Mouse (Mus musculus): ENCODE measurements around the gene Ubr2. TPM values are rescaled to one million over a fixed set of nuclear protein-coding genes. Genes with fewer than 3 reads are reported as not detected.

Gene Ubr2
- polyA plus RNA-seq, 2 experiments from 2014 or later, result 14.1 to 20.1 TPM

DNA sequence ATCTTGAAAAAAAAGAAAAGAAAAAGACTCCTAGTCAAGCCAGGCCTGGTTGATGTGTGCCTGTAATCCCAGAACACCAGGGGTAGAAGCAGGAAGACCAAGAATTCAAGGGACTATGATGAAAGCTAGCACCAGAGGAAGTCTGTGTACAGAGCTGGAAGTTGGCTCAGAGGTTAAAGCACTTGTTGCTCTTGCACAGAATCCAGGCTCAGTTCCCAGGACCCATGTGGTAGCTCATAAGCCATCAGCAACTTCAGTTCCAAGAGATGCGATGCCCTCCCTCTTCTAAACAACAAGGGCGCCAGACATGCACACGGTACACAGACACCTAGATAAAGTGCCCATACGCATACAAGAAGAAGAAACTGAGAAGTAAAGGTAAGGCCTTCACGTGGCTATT is 8.0 kb downstream of the Ubr2 start:
- no peak for ATAC-seq

DNA sequence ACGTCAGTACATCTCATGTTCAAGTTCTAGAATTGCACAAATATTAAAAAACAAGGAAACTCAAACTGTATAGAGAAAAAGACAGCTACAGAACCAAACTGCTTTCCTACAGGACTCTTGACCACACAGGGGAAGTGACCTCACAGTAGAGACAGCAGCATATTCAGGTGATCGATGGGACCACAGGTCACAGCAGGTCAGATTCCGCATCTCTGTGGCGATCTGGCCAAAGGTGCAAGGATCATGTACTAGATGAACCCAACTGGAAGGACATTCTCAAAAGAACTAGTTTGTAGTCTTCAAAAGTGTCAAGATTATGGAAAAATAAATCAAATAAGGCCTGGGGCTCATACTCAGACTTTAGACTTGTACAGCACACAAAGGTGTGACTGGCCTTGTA is 11.5 kb downstream of the Ubr2 start:
- no peak for ATAC-seq

DNA sequence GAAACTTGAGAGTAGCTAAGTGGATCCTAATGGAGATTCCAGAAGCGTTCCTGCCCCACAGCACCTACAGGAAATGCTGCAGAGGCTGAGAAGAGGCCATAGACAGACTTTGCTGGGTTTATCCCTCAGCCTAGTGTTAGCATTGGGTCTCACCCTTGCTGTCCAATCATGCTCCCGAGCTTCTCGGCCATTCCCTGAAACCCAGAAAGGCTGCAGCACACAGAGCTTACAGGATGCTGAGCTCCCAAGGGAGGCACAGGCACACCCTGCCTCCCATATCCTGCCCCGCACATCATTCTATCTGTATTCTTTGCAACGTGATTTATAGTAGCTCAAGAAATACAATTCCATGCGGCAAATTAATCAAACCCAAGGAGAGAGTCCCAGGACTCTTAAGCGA is 13.9 kb downstream of the Ubr2 start:
- no peak for ATAC-seq

DNA sequence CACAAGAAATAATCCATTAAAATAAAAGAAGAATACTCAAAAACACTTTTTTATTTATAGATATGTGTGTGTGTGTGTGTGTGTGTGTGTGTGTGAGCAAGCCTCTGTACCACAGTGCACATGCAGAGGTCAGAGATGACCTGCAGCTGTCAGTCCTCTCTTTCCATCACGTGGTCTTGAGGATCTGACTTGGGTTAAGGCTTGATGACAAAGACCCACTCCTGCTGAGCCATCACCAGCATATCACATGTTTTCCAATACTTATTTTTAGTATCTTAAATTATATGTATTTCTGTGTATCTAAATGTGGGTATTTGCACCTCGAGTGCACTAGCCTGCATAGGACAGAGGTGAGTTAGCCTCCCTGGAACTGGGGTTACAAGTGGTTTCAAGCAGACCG is 14.7 kb downstream of the Ubr2 start:
- no peak for ATAC-seq

GRCm38 (mm10) chr17:46994641-46995398 is 15.5 kb downstream of the Ubr2 start:
- no peak for ATAC-seq

DNA sequence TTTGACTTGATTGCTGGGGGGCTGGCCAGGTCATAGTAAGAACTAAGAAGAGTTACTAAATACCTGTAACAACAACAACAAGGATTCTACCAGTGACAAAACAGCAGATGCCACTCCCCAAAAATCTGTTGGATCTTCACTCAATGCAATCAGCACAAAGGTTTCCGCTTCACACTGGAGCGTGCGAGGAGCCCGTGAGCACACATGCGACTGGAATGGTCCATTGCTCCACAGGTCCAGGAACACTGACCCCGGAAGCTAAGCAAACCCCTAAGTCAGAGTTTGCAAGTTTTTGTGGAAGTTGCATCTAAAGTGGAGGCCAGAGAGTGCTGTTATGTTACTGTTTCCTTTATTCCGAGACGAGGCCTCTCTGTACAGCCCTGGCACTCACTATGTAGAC is 16.7 kb downstream of the Ubr2 start:
- ATAC-seq, result no peak

DNA sequence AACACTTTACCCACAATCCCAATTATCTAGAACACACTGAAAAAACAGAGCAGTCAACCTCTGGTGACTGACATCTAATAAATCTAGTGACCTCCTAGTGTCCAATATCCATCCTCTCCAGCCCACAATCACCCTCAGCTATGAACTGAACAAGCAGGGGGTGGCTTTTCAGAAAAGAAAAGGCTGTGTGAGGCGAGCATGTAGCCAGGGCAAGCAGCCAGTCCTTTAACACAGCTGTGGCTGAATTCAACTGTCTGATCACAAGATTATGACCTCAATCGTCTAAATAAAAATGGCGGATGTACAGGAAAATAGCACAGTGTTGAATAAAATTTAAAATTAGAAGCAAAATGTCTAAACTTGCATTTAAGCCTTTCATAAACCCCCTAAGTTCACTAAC is 22.7 kb downstream of the Ubr2 start:
- no peak for ATAC-seq

GRCm38 (mm10) chr17:46980050-46980449 is 30.3 kb downstream of the Ubr2 start:
- no peak for ATAC-seq

- ATAC-seq, result no peak
Observed at GRCm38 (mm10) chr17:46975183-46975582, 35.2 kb downstream of the Ubr2 start.

DNA sequence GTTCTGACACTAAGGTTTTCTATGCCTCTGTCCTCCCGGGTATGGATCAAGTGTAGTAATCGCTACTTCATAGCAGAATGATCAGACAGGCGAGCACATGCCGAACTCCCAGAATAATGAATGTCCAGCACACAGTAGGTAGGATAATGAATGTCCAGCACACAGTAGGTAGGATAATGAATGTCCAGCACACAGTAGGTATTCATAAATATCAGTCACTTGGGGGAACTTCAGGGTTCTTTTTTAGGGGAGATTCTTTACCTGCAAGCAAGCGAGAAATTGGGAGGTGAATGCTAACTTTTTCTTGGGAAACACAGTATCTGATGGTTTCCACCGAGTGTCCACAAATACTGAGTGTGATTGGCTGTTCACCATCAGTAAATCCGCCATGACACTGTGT is 37.8 kb downstream of the Ubr2 start:
- no peak for ATAC-seq

DNA sequence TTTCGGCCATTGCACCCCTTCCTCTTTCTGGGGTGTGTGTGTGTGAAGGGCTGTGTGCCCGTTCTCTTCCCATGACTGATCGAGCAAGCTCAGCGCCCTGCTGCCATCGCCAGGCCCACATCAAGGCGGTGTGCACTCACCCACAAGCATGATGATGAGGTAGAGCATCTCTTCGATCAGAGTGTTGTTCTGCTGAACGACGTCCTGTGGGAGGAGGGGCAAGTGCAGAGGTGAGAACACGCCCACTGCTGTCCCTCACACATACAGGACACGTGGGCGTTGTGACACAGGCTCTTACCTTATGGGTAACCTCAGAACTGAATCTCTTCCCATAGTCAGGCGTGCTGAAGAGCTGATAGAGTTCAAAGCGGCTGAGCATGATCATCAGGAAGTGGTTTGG is 43.5 kb downstream of the Ubr2 start:
- peak; percentile 92 for ATAC-seq

- no peak for ATAC-seq
Observed at GRCm38 (mm10) chr17:46963186-46963585, 47.2 kb downstream of the Ubr2 start.

DNA sequence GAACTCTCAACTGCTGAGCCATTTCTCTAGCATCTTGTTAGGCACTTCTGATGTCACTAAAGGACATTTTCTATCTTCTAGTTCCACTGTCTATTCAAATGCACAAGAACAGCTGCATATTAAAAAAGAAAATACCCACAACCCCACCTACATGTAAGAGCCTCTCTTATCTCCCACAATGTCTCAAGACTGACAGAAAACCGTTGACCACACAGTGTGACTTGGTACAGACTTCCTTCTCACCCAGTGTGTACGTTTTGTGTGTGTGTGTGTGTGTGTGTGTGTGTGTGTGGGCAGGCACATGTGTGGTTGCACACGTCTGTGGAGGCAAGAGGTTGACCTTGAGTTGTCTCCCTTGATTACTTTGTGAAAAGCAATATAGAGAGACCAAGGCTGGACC is 48.2 kb downstream of the Ubr2 start:
- no peak for ATAC-seq

DNA sequence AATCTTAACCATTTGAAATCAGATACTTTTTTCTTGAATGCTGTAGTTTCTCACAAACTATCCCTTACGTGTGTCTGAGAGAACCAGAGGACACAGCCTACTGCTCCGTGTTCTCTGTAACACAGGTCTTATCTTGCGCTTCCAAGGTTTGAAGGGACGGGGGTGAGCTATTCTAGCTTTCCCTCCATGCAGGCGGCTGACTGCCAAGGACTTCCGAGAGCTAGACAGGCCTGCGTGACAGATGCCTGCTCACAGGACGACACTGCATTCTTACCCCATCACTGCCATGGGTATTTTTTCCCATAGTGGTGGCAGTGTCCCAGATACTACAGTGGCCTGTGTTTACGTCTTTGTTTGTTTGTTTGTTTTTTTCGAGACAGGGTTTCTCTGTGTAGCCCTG is 50.1 kb downstream of the Ubr2 start:
- ATAC-seq, result no peak

DNA sequence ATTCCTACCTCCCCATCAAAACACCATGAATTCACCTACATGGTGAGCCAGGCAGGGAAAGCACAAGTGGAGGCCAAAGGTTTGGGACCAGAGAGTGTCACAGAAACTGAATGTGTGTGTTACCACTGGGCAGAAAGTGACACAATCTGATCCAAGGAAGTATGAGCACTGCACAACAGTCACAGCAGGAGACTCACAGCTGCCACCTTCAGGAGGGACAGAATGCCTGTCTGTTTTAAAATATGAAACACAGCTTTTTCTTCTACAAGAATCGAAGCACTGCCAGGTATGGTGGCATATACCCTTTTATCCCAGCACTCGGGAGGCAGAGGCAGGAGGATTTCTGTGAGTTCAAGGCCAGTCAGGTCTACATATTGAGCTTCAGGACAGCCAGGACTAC is 52.3 kb downstream of the Ubr2 start:
- no peak for ATAC-seq

GRCm38 (mm10) chr17:46946276-46946675 is 64.1 kb downstream of the Ubr2 start:
- ATAC-seq, result no peak

GRCm38 (mm10) chr17:46942421-46942820 is 67.9 kb downstream of the Ubr2 start:
- no peak for ATAC-seq

DNA sequence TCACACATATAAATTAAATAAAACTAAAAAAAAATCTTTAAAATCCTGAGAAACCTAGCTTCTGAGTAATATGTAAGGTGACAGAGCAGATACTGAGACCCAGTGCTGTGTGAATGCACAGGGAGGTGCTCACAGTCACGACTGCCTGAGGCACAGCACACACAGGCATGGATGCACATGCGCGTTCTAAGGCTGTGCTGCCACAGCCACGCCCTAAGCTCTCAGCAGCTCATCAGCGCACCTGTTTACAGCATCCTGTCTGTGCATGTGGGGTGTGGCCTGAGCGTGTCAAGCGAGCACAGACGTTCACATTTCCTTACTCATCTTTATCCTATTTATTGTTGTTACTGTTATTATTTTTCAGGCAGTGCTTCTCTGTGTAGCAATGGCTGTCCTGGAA is 69.9 kb downstream of the Ubr2 start:
- no peak for ATAC-seq

GRCm38 (mm10) chr17:46933557-46934348 is 76.6 kb downstream of the Ubr2 start:
- no peak for ATAC-seq

DNA sequence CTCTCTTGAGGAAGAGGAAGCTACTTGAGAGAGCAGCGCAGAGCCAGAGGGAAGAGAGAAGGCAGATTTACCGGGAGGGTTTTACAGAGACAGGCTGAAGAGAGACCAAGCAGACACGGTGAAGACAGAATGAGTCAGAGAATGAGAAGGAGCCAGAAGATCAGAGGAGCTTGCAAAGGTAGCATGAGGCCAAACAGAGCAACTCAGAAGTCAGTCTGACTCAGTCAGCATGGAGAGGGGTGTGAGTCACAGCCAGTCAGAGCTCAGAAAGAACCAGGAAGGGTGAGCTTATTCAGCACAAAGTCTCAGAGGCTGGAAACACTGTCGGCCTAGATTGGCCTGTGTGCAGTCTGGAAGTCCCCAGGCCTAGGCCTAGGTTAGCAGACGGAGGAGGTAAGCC is 77.4 kb downstream of the Ubr2 start:
- no peak for ATAC-seq

- ATAC-seq, result no peak
Observed at GRCm38 (mm10) chr17:46929897-46930296, 80.5 kb downstream of the Ubr2 start.

GRCm38 (mm10) chr17:46929277-46929676 is 81.1 kb downstream of the Ubr2 start:
- no peak for ATAC-seq

- ATAC-seq, result no peak
Observed at GRCm38 (mm10) chr17:46927781-46928180, 82.6 kb downstream of the Ubr2 start.

DNA sequence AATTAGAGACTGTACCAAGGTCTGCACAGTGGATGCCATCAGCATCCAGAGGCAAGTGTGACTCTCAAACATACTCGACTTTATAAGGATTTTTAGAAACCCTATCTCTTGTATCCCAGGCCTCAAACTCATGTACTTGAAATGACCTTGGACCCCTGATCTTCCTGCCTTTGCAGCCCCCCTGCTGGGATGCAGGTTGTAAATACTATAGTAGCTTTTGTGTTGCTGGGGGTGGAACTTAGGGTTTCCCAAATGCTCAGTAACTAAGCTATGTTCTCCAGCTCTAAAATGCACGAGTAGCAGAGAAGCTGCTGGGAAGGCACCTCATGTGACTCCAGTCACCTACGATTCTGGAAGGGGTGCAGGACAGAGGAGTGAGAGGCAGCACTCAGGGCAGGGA is 83.4 kb downstream of the Ubr2 start:
- no peak for ATAC-seq
